Mouse (Mus musculus): ENCODE data around the gene Dnah5.
A peak's percentile ranks its signal among the peaks of the same experiment; 100 is the strongest.

Gene Dnah5

DNA sequence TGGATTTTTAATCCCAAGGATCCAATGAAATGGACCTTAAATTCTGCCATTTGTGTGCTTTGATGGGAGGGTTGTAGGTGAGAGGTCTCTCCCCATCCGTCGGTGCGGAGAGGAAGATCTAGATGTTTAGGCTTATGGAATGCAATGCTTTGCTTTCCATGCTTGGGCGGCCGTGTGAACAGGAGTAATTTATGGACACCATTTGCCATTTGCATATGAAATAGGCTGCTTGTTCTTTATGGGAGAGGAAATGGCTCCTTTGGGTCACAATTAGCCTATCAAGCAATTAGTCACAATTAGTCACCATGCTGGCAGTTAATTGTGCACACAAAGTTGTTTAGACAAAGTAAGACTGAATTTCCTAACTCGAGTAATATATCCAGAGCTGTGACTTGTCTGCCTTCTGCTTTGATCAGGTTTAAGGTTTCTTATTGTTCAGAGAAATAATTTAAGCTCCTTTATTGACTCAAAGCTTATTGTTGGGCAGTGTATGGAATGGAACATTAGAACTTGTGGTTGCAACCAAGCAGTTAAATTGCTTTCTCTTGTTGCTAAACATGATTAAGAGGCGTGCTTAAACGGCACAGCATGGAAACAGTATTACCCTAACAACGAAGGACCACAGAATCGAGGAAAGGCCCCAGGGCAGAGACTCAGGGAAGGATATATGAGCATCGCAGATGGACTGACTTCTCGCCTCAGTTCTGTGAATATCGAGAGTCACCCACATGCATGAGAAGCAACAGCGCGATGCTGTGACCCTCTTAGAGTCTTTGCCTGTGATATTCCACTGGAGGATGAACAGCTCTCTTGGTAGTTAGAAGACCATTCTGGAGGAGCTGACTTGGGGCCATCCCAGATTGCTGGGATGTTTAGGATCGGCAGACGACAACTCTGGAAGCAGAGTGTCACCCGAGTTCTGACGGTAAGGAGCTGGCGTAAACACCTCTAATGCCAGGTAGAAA lies at the start of gene Dnah5:
TSS of gene Dnah5 (plus strand) at position 642 of the 965 bp plus-strand sequence.
- DNase-seq (ENCODE audit: low spot score) = no peak

DNA sequence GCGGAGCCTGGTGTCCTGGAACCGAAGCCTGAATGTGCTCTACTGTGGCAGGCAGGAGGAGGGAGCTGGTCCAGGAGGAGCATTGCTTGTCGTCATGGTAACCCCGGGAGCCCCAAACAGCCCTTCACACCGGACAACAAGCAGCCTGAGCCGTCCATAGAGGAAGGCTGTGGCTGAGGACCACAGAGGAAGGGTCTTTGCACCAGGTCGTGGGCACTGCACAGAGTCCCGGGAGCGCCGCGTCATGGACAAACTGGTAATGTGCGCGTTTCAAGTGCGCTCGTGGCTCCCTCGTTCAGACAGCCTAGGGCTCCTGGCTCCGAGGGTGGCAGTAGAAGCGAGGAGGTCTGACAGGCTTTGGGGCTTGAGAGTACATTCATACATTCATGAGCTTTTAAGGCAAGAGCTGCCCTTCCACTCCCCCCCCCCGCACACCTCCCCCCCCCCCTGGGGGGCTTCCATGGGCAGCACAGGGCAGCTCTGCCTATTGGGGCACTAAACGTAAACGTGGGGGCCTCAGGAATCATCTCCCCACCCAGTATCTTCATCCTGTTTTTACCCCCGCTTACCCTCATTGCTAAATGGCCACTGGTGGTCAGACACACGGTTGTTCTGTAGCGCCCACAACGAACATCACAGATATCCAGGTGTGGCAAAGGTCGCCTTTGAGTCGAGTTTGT lies 48.6 kb upstream of the Dnah5 start:
- DNase-seq (ENCODE audit: low spot score) = peak; percentile 12

GRCm38 (mm10) chr15:28158771-28159489 lies 44.6 kb upstream of the Dnah5 start:
- DNase-seq (ENCODE audit: low spot score) = peak; percentile 31

DNA sequence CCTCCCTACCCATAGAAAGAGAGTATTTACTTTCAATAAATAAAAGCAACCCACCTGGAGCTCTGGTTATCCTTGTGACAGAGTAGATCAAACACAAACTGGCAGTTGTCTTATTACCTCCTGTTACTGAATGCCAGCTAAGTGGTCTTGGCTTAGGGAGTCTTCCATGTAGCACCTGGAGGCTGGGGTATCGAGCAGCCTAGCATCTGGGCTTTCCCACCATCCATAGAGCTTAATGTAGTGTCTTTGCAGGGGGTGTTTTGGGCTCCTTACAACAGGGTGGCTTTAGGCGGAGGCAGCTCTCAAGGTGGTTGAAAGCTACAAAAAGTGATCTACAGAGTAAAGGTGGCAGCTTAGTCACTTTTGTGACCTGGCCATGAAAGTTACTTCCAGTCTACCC lies 41.3 kb upstream of the Dnah5 start:
- no peak for DNase-seq (ENCODE audit: low spot score)

DNA sequence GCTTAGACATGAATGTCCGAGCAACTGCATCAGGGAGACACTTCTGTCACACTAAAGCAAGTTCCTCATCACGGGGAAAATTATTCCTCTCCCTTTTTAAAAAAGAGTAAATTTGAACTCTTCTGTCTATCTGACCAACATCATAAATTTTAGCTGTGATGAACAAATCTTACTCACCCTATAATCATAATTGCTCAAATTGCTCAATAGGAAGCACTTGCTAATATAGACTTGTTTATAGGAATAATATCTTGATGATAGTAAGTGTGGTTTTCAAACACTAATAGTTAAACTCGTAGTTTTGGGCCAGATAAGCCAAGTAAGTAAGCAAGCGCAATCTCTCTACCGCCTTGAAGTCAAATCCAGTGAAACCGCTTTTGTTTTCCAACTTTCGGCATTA lies 38.3 kb upstream of the Dnah5 start:
- no peak for DNase-seq (ENCODE audit: low spot score)

GRCm38 (mm10) chr15:28166090-28166489 lies 37.5 kb upstream of the Dnah5 start:
- DNase-seq (ENCODE audit: low spot score) = no peak

GRCm38 (mm10) chr15:28178951-28179350 lies 24.6 kb upstream of the Dnah5 start:
- no peak for DNase-seq (ENCODE audit: low spot score)

- no peak for DNase-seq (ENCODE audit: low spot score)
These were observed 24.0 kb upstream of the Dnah5 start for GRCm38 (mm10) chr15:28179556-28179955.

DNA sequence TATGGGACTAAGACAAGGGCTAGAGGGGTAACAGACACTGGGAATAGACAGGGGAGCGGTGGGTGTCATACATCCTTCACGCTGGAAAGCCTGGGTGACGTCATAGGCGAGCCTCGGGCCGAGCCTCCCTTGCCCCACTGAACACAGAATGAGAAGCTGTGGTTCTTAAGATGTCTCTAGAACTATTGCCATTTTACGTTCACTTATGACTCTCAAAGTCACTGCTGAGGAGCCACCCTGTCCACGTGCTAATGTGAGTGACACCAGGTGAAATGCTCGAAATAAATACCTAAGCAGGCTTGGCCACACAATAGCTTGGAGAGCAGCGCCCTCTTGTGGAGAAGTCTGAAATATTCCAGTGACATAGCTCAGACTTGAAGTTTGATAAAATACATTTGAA lies 21.7 kb upstream of the Dnah5 start:
- DNase-seq (ENCODE audit: low spot score) = peak; percentile 24

DNA sequence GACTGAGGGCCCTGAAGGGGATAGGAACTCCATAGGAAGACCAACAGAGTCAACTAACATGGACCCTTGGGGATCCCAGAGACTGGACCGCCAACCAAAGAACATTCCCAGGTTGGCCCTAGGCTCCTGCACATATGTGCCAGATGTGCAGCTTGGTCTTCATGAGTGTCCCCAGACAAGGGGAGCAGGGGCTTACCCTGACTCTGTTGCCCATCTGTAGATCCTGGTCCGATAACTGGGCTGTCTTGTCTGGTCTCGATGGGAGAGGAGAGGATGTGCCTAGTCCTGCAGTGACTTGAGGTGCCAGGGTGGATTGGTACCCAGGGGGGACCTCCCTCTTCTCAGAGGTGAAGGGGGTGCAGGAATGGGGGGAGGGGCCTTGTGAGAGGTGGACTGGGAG lies 21.0 kb upstream of the Dnah5 start:
- DNase-seq (ENCODE audit: low spot score) = no peak

GRCm38 (mm10) chr15:28187472-28188360 lies 15.8 kb upstream of the Dnah5 start:
- DNase-seq (ENCODE audit: low spot score) = peak; percentile 67

DNA sequence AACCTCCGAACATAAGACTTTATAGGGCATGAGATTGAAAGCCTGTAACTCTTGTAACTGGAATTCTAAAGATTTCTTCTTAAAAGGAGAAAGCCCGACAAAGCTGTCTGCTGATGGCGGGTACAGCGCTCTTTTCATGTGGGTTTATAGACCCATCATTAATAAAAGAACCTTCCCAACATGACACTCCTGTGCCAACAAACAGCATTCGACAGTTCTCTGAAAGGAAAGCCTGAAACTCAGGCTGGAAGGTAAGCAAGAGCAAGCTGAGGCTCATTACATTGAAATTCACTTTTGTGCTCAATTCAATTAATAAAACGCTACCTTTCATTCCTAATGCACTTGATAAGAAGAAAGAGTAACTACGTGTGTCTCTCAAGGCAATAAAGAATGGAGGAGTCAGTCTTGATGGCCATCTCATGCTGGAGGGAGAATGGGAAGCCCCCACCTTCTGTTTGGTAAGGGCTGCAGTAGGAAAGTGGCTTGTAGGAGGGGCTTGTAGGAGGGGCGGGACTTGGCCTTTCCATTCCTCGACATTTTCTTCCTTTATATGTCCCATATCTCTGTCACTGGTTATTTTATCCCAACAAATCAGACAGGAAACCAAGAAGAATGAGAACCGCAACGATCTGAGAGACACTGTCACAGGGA lies 15.1 kb upstream of the Dnah5 start:
- DNase-seq (ENCODE audit: low spot score) = no peak

DNA sequence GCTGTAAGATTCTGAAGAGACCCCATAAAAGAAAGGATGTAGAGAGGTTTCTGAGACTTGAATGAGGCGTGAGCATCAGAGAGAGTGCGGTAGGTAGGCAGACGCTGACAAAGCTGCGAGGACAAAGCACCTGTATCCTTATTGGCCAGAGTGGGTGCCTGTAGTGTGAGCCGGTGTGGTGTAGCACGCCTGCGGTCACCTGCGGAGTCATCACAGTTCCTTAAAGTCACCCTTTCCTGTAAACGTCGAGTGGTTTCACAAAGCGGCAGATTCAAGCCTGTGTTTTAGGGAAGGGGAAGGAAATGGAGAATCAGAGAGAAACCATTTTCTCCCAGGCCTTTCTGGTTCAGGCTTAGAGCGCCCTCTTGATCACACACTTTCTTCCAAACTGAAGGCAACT lies 13.9 kb upstream of the Dnah5 start:
- no peak for DNase-seq (ENCODE audit: low spot score)

GRCm38 (mm10) chr15:28198609-28199008 lies 4.9 kb upstream of the Dnah5 start:
- no peak for DNase-seq (ENCODE audit: low spot score)

- no peak for DNase-seq (ENCODE audit: low spot score)
These were observed 1.1 kb downstream of the Dnah5 start for GRCm38 (mm10) chr15:28204626-28205025.

DNA sequence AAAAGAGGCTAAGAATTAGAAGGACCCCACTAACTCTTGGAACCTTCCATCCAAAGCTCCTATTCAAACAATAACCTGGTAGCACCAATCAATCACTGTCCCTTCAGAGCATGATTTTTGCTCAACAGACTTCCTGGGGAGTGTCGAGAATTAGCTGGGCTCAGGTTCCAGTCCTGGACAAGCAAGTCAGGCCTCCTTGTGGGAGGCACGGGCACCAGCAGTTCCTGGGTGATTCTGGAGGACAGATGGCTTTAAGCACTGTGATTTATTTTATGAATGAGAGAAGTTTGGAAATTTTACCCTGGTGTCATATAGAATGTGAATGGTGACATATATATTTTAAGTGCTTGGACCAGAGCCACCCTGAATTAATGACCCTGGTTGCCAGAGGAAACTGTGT lies 4.0 kb downstream of the Dnah5 start:
- DNase-seq (ENCODE audit: low spot score) = no peak

- no peak for DNase-seq (ENCODE audit: low spot score)
These were observed 9.5 kb downstream of the Dnah5 start for GRCm38 (mm10) chr15:28213057-28213456.

- DNase-seq (ENCODE audit: low spot score) = no peak
These were observed 12.8 kb downstream of the Dnah5 start for GRCm38 (mm10) chr15:28216358-28216757.

DNA sequence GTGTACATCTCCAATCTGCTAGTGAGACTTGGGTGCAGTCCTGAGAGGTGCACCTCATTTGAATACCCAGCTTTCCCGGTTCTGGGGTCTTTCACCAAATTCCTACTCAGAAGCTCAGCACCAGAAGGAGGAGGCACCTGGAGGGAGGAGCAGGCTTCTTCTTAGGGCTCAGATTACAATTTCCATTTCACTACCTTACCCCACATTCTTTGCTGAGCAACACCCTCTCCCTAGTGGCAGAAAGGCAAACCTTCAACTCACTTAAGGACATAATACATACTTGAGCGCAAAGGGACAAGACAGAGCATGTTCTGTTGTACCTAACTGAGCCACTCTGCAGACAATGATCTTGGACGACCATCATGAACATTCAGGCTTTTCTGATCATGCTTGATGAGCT lies 23.8 kb downstream of the Dnah5 start:
- DNase-seq (ENCODE audit: low spot score) = no peak

DNA sequence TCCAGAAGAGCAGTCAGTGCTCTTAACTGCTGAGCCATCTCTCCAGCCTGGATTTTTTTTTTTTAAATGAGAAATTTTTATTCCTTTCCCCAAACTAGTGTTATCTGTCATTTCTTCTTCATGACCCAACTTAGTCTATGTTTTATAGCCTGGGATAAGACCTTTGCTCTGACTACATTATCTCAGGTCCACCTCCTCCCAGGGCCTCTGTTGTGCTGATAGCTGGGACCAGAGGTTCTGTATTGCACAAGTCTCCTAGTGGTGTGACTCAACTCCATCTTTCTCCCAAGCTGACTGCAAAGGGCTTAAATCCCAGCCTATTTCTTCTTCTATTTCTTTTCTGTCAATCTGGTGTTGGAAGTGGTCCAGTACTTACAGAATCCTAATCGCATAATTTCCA lies 56.7 kb downstream of the Dnah5 start:
- DNase-seq (ENCODE audit: low spot score) = no peak

- no peak for DNase-seq (ENCODE audit: low spot score)
These were observed 95.9 kb downstream of the Dnah5 start for GRCm38 (mm10) chr15:28299438-28299837.

Measured in testis, postnatal 14 days (tissue).